Mouse (Mus musculus) CD4-positive helper T cell, adult 2 months (primary cell): ENCODE data around the gene AC129217.1.

Experiments used
- DNase-seq: peaks from one replicate; pipeline ENCODE4 v3.0.0-alpha.2; 2012; ENCODE audit warnings: low read depth, missing footprints, low spot score

Gene AC129217.1

DNA sequence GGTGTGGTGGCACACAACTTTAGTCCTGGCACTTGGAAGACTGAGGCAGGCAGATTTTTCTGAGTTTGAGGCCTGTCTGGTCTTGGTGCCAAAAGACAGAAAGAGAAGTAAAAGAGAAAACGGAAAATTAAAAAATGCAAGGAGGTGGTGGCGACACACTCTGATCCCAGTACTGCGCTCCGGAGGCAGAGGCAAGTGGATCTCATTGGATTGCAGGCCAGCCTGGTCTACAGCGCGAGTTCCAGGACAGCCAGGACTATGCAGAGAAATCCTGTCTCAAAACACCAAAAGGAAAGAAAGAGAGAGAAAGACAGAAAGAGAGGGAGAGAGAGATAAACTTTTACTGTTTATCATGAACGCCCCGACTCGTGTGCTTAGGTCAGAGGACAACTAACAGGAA, 41.3 kb downstream of the AC129217.1 start:
- no peak for DNase-seq

DNA sequence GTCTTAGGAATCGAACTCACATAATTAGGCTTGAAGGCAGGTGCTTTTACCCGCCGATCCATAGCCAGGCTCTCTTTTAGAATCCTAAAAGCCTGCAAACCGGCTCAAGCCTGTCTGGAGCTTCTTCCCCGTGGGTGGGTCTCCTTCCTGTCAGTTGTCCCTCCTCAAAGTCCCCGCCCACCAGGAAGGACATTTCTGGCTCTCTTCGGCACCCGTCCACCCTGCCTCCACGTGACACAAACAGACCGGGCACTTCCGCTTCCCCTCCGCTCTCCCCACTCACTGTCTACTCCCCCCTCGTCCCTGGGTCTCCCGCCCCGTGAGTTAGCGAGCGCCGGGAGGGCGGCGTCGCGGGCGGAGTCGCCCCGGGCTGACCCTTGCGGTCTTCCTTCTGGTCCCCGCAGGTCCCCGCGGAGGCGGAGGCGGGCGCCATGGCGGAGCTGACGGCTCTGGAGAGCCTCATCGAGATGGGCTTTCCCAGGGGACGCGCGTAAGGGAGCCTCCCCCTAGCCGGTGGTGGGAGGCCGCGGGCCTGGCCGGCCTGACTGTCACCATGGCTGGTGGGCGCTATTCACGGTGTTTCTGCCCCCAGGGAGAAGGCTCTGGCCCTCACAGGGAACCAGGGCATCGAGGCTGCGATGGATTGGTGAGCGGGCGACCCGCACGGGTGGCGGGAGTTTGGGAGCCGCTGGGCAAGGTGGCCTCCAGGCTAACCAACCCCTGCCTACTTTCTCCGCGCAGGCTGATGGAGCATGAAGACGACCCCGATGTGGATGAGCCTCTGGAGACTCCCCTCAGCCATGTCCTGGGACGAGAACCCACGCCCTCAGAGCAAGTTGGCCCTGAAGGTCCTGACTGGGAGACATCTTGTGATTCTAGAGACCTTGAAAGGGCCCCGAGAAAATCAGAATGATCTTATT, 42.0 kb downstream of the AC129217.1 start, which contains the start of gene Ubxn1:
TSS of gene Ubxn1 (plus strand) at position 230 of the 920 bp plus-strand sequence.
- DNase-seq, result peak; percentile 94

DNA sequence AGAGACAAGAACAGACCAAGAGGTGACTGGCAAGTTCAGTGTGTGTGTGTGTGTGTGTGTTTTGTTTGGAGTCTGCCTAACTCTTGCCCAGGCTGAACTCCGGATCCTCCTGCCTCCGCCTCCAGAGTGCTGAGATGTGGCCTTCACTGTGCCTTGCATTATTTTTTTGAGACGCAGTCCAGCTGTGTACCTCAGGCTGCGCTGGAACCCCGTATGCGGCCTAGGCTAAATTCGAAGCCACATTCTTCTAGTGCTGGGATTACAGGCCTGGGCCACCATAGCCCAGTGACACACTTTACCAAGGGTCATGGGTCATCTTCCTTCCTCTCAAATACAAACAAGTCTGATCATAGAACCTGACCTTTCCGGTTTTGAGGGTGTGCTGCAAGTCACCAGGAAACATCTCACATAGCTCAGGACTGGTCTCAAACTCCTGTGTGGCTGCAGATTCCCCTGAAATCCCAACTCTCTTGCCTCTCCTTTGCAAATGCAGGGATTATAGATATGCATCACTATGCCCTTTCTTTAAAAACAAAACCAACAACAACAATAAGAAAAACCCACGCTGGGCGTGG, 42.8 kb downstream of the AC129217.1 start:
- no peak for DNase-seq

DNA sequence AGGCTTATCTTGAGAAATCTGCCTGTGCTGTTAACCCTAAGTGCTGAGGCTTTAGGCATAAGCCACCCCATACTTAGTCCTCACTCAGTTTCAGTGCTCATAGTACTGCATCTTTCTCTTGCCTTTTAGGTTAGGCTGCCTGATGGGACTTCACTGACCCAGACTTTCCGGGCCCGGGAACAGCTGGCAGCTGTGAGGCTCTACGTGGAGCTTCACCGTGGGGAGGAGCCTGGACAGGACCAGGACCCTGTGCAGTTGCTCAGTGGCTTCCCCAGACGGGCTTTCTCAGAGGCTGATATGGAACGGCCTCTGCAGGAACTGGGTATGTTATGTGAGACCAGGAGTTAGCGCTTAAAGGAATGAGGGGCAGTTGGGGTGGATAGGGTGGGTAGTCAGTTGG, 45.5 kb downstream of the AC129217.1 start:
- no peak for DNase-seq

DNA sequence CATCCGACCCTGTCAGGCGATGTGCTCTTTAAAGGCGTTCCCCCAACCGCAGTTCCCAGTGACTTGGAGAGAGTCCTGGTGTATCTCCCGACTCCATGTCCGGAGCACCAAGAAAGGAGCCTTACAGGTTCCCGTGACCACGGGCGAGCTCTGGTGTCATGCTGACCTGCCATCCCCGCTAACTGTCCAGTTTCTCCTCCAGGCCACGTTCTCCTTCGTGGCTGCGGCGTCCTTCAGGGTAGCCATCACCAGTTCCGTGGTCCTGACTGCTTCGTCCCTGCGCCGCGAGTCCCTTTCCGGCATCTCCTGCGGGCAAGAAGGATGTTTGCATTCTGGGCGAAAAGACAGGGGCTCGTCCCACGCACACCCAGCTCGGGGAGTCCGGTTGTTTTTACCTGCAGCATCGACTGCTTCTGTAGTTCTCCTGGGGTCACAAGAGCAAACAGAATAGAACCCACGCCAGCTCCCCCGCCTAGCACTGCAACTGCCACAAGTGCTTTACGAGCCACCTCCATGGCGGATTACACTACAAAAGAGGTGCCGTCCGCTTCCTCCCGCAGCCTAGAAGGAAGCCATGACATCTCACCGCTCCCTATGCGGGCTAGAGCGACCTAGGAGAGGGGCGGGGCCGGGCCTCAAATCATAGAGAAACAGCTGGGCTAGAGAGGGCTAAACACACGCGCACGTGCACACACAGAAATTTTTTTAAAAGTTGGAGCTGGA, 50.9 kb downstream of the AC129217.1 start, which contains the start of gene Uqcc3:
TSS of gene Uqcc3 (minus strand) at position 613 of the 723 bp plus-strand sequence.
- DNase-seq, result peak; percentile 92

DNA sequence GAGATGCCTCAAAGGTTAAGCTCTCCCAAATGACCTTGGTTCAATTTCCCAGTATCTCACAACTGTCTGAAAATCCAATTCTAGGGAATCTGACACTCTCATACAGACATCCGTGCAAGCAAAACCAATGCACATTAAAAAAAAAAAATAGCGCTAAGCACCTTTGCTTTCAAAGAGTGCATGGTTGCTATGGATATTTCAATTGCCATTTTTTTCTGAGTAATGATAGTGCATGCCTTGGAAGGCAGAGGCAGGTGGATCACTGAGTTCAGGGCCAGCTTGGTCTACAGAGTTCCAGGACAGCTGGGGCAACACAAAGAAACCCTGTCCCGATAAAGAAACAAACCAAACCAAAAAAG, 51.4 kb downstream of the AC129217.1 start:
- no peak for DNase-seq

DNA sequence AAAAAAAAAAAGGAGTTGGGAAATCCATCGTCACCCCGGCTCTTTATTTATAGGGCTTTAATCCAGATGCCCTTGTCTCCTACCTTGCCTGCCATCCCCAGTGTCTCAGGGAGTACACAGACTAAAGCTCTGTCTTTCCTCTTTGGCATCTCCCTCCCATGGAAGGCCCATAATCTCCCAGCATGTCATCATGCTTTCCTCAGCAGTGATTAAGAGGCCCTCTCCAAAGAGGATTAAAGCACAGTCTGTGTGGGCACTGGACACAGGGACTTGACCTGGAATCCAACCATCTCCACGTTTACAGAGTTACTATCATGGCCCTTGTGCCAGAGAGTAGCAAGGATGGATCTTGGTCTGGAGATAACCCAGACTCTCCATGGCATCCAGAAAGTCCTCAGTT, 54.0 kb downstream of the AC129217.1 start, which contains the start of the genes Lbhd1 and Gm49403:
TSS of gene Lbhd1 (plus strand) at position 117 of the 400 bp plus-strand sequence.
TSS of gene Gm49403 (plus strand) at position 315 of the 400 bp plus-strand sequence.
- no peak for DNase-seq

DNA sequence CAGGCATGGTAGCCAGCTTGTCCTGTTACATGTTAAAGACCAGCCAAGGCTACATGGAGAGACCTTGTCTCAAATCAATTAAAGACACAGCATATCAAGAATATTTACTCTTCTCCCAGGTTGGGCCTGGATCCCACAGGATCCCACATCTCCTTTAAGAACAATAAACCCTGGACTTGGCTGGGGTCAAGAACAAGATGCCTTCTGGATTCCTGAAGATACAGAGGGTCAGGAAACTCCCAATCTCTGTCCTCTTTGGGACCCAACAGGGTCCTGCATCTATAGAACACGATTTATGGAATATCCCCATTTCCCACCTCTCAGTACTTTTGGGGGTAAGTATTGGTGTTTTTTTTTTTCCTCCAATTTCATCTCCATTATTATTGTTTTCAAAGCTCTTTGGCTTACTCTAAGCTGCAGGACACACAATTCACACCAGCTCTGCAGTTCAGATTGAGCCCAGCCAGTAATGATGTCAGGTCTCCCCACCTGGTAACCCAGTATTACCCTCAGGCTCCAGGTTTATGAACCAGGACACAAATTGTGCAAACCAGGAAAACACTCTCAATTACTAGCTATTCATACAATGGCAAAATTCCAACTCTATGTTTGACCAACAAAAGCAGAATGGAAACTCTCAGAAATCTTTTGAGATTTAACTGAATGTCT, 57.5 kb downstream of the AC129217.1 start:
- no peak for DNase-seq

DNA sequence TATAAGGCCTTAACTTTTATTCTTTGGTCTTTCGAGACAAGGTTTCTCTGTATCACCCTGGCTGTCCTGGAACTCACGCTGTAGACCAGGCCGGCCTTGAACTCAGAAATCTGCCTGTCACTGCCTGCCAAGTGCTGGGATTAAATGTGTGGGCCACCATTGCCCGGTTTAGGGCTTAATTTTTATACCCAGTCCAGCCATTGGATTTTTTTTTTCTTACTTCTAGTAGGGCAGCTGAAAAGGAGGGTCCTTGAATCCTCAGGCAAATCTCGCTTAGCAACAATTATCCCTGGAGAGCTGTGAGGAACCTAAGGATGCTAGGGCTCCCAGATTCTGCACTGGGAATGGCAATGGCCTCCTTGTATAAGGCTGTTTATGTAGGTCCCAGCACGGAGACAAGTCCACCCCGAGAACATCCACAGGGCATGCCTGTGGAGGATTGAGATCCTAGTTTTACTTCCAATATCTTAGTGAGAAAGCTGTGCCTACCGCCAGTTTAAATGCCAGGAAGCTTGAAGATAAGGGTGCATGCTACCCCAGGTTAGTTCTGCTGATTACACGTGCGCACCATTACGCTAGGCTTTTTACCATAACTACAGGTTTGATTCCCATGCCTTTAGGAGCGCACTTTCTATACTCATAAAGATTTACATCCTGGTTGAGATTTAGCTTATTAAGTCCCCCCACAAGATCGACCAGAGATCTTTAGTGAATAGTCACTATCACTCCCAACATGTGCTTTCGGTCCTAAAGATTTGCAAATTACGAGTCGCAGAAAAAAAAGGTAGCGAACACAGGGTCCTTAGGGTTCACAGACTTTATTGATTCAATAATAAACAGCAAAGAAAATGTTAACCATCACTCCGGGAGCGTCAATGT, 58.3 kb downstream of the AC129217.1 start:
- DNase-seq, result no peak

DNA sequence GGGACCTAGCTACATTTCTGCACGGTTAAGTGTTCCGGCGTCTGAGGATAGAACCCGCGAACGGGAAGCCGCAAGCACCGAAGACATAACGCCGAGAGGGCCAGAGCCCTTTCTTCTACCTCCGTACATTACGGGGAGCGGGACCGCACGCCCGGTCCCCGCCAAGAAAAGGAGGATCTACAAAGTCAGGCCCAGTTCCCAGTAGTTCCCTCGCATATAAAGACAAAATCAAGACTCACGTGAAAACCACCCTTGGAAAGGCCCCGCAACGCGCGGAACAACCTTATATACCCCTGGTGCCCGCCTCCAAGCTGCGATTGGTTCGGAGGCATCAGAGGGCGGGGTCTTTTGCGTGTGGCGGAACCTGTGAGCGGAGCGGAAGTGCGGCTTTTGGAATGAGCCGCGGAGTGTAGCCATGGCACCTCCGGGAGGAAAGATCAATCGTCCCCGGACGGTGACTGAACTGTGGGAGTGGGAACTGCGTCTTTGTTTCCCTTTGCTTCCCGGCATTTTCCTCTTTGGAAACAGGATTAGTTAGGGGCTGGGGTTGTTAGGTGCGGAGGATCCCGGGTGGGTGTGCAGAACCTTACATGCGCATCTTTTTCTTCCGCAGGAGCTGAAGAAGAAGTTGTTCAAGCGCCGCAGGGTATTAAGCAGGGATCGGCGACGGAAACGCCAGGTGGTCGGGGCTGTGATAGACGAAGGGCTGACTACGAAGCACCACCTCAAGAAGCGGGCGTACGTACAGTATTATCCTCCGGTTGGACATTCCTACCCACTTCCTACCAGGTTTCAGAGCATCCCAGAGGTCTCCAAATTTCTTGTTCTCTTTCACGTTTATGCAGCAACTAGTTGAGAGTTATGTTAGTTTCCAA, 59.2 kb downstream of the AC129217.1 start, which contains the start of the genes 1810009A15Rik and Gm49416:
TSS of gene 1810009A15Rik (plus strand) at position 343 of the 875 bp plus-strand sequence.
TSS of gene Gm49416 (plus strand) at position 416 of the 875 bp plus-strand sequence.
- peak; percentile 96 for DNase-seq
